Mouse (Mus musculus) sigmoid colon, adult 10 weeks (tissue): Measurements from ENCODE around the gene 1700030K09Rik. TPM values are rescaled to one million over a fixed set of nuclear protein-coding genes. Genes with fewer than 3 reads are reported as not detected.

Source experiments
- polyA plus RNA-seq: library from polyadenylated mRNA; stranded (reverse); fragments of 350-450 nt; fragmentation: Illumina TruSeq; extraction: RNeasy Lipid Tissue Mini Kit (QIAGEN cat#74804); gene quantifications from one replicate; pipeline ENCODE4 v1.2.3, GENCODE M21; 2014; ENCODE audit warnings: low read depth, low replicate concordance

1700030K09Rik gene
- 0.73 TPM for polyA plus RNA-seq

DNA sequence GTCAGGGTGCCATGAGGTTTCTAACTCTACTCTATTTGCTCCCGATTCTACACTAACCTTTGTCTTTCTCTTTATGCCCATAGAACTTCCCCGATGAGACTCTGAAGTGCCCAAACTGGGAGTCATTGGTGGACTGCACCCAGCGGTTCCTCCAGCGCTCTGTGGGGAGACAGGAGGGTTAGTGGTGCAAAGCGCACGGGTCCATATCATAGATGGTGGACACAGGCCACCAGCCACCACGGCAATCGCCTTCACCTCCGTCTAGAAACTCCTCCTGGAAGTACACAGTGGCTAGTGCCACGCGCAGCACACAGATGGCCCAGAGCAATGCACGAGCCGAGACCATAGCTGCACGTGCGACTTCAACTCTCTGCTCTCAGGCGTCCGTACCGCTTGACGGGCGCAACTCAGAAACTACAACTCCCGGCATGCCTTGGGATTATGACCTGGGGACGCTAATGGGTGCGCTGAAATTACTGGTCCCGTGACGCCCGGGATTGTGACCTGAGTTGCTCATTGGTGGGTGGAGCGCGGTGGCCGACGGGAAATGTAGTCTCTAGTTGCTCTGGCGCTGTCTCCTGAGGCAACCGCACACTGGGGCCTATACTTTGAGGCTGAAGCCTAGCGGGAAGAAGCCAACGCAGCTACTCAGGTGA is at the start of gene 1700030K09Rik, which contains the start of gene Calr3:
Gene 1700030K09Rik (plus strand): TSS at position 543 of the 656 bp plus-strand sequence.
Gene Calr3 (minus strand): TSS at position 533 of the 656 bp plus-strand sequence.

DNA sequence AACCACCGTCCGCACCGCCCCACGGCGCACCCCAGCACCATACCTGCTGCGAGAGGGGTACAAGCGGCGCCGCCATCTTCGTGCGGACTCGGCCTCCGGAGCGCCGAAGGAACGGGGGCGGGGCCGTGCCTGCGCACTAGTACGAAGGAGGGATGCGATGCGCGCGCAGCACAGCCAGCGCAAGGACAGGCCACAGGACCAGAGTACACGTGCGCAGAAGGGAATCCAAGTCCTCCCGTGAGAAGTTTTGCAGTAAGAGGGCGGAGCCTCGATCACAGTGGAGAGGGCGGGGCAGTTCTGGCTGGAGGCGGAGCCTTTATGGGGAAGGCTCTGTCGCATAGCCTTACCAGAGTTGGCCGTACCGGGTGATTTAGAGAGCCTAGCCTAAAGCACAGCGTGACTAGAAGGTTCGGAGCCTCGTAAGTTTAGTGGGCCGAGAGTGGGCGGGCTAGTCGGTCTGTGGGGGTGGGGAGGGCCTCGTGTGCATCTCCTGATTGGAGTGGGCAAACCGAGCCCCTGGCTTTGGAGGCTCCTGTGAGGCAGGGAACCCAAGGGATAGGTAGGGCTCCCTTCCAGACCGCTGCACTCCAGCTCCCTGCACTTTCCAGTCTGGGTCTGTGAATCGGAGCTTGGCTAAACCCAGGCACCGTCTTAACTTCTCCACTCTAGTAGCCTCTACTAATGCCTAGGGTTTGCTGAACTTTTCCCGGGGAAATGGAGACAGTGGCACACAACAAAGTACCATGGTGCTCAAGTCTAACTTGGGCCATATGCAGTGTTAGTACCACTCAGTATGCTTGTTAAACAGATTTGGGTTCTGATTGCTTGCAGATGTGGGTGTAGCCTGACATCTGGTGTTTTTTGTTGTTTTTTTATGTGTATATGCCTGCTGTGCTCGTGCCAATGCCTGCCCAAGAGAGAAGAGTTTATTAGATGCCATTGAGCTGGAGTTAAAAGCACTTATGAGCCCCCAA is 22.0 kb upstream of the 1700030K09Rik start, which contains the start of gene Eps15l1:
Gene Eps15l1 (minus strand): TSS at position 99 of the 974 bp plus-strand sequence.

DNA sequence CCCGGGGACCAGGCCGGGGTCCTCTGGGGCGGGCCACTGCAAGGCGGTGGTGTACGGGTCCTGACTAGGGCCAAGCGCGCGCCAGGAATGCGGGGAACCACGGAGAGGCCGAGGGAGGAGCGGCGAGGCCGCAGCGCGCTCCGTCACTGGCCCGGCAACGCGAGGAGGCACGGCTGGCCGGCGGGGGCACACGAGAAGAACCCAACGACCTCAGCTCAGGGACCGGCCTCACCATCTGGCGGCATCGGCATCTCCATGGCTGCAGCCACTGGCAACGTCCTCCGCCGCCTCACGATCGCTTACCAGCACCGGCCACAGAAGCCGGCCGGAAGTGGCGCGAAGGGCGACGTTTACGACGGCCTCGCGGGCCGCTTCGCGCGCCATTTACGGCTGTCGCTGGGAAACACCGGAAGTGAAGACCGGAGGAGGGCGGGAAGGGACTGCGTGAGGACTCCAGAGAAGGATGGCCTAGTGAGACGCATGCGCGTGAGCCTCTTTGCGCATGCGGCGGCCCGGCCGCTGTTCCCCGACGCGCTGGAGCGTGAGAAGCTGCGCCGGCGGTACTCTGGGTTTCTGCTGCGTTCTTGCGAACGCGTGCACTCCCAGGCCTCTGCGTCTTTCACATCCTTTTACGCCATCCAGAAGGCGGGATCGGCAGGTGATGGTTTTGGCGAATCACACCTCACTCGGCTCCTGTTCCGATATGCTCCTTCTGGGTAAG is 31.3 kb downstream of the 1700030K09Rik start, which contains the start of gene Cherp:
Gene Cherp (minus strand): TSS at position 401 of the 721 bp plus-strand sequence.

DNA sequence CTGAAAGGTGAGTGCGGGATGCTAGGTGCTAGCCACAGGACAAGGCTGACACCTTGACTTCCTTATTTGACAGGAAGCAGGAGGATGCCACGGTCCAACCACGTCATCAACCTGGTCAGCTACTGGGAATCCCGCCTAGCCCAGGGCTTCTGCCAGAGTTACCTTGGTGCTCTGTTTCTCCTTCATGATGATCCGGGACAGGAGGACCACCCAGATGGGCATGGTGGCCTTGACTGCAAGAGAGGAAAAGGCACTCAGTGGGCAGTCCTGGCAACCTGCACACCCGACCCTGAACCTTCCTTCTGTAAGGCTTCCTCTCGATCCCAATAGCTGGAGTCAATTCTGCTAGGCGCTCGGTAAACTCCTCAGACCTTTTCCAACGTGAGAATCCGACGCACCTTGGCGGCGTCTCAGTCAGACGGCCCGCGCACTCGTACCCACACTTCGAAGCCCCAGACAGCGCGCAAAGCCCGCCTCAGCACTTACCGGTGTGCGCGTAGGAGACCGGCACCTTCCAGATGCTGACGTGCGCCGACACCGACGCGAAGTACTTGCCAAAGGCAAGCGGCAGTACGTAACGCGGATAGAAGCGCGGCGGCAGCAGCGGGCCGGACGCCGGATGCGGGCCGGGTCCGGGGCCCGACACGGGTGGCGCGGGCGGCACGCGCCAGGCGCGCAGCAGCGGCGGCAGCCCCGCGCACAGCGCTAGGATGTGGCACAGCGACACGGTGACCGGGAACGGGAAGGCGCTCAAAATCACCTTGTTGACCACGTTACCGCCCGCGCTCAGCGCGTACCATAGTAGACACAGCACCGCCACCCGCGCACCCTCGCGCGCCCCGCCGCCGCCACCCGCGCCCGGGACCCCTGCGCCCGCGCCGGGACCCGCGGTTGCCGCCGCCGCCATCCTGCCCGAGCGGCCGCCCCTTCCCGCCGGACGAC is 48.3 kb downstream of the 1700030K09Rik start, which contains the start of gene Slc35e1:
Gene Slc35e1 (minus strand): TSS at position 935 of the 942 bp plus-strand sequence.

Other genes starting within 250 kb of the 1700030K09Rik start
- not detected for gene Cib3, start 231.0 kb upstream of the 1700030K09Rik start, polyA plus RNA-seq
- not detected for gene Gm11034, start 230.2 kb upstream of the 1700030K09Rik start, polyA plus RNA-seq
- 73.2 TPM for gene Fam32a, start 224.2 kb upstream of the 1700030K09Rik start, polyA plus RNA-seq
- 3.1 TPM for gene Ap1m1, start 203.9 kb upstream of the 1700030K09Rik start, polyA plus RNA-seq
- gene Gm10282, start 138.6 kb upstream of the 1700030K09Rik start, polyA plus RNA-seq = 1.3 TPM
- 10.1 TPM for gene Klf2, start 124.8 kb upstream of the 1700030K09Rik start, polyA plus RNA-seq
- 57.4 TPM for gene Eps15l1, start 22.4 kb upstream of the 1700030K09Rik start, polyA plus RNA-seq
- not detected for gene Calr3, start within 50 bp of the 1700030K09Rik start, polyA plus RNA-seq
- 5.7 TPM for gene Cherp, start 31.3 kb downstream of the 1700030K09Rik start, polyA plus RNA-seq
- 51.3 TPM for gene Slc35e1, start 48.7 kb downstream of the 1700030K09Rik start, polyA plus RNA-seq
- gene Med26, start 104.4 kb downstream of the 1700030K09Rik start, polyA plus RNA-seq = 1.6 TPM
- 50.4 TPM for gene Smim7, start 127.2 kb downstream of the 1700030K09Rik start, polyA plus RNA-seq
- gene Tmem38a, start 128.2 kb downstream of the 1700030K09Rik start, polyA plus RNA-seq = 0.91 TPM
- gene Nwd1, start 202.8 kb downstream of the 1700030K09Rik start, polyA plus RNA-seq = 0.09 TPM